Mouse (Mus musculus): ENCODE measurements around the gene Acadvl. TPM values are rescaled to one million over a fixed set of nuclear protein-coding genes. Genes with fewer than 3 reads are reported as not detected.

Gene Acadvl
- 131 and 140 TPM in 2 replicates for polyA plus RNA-seq (2015; fragmentation: Nextera tagmentation; extraction: Ambion mirVana)

DNA sequence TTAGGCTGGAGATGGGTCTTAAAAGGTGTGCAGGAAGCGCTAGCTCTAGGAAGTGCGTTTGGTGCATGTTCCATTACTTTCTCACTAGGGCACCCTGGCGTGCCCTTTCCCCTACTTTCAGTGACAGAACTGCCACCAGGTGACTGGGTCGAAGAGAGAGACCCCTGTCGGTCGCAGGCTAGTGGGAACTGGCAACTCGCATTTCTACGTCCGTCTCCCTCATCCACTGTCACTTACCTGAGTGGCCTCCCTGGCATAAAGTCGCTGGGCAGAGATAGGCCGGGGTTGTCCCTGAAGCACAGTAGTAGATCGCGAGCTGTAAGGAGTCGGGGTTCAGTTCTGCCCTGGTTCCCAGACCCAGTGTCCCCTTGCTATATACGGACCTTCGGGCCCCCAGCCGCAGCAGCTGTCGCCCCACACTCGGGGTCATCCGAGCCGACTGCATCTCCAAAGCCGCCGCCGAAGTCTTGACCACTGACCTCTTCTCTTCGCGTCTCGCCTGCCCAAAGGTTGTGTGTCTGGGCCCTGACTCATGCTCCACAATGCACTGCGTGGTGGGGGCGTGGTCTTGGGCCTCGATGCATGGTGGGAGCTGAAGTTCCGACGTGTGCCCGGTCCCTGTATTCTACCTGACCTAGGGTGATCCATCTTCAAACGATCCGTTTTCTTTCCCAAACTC lies at the start of gene Acadvl:
TSS of gene Acadvl (minus strand) at position 532 of the 679 bp plus-strand sequence.
- H3K27me3 ChIP-seq (replicated peaks): no peaks in the 10 kb centered on the region
- under 1% methylated on average over 35 of the region's 35 CpGs for WGBS
- H3K4me3 ChIP-seq: peak within 1 kb of the TSS; percentile 69
- H3K9ac ChIP-seq: peak within 1 kb of the TSS; percentile 90
- peaks cover 43% of the 10 kb centered on the region for H3K36me3 ChIP-seq
- no peaks in the 10 kb centered on the region for H3K9me3 ChIP-seq
- ATAC-seq (ENCODE audit: extremely low read depth, insufficient number of reproducible peaks, low FRiP score, low TSS enrichment): peak; percentile 70; the same call in 1 of the 2 replicates
- peak within 1 kb of the TSS; percentile 83 for H3K27ac ChIP-seq (replicated peaks)
- H3K4me1 ChIP-seq: peaks cover 53% of the 10 kb centered on the region
- peak within 1 kb of the TSS; percentile 80 for H3K4me2 ChIP-seq

DNA sequence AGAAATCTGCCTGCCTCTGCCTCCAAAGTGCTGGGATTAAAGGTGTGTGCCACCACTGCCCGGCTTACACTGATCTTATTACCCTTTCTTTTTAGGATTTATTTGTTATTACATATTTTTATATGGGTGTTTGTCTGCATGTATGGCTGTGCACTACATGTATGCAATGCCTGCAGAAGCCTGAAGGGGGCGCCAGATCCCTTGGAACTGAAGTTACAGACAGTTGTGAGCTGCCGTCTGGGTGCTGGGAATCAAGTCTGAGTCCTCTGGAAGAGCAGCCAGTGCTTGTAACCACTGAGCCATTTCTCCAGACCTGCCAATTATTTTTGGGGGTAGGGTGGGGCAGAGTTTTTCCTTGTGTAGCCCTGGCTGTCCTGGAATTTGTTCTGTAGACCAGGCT lies 47.8 kb upstream of the Acadvl start:
- H3K4me2 ChIP-seq: no peak overlapping the region
- no peaks in the 10 kb centered on the region for H3K9me3 ChIP-seq
- no peak overlapping the region for H3K27ac ChIP-seq (replicated peaks)
- ATAC-seq (ENCODE audit: extremely low read depth, insufficient number of reproducible peaks, low FRiP score, low TSS enrichment): no peak
- no peaks in the 10 kb centered on the region for H3K36me3 ChIP-seq
- H3K4me1 ChIP-seq: peaks cover 25% of the 10 kb centered on the region
- H3K27me3 ChIP-seq (replicated peaks): no peaks in the 10 kb centered on the region
- 61% methylated on average over 3 of the region's 3 CpGs for WGBS
- no peak overlapping the region for H3K9ac ChIP-seq
- H3K4me3 ChIP-seq: no peak overlapping the region

DNA sequence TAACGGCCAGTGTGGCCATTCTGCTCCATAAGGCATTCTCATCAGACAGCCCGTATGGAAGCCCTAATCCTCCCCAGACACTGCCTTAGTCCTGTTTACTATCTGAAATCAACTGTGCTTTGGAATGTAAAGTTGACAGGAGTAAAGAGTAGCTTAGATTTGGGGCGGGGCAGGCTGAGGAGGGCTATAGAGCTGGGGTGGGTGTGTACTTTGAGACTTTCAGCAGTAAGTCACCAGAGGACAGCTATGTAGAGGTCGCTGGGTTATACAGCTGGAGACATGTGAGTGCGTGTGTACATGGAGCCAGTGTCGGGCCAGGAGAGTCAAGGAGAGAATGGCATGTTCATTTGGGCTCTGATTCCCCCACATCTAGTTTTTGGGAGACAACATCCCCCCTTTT lies 44.7 kb upstream of the Acadvl start:
- peaks cover 4% of the 10 kb centered on the region for H3K27me3 ChIP-seq (replicated peaks)
- no peak overlapping the region for H3K9ac ChIP-seq
- 28% methylated on average over 6 of the region's 6 CpGs for WGBS
- no peaks in the 10 kb centered on the region for H3K36me3 ChIP-seq
- H3K9me3 ChIP-seq: no peaks in the 10 kb centered on the region
- H3K4me2 ChIP-seq: no peak overlapping the region
- H3K4me1 ChIP-seq: peaks cover 11% of the 10 kb centered on the region
- no peak for ATAC-seq (ENCODE audit: extremely low read depth, insufficient number of reproducible peaks, low FRiP score, low TSS enrichment)
- no peak overlapping the region for H3K4me3 ChIP-seq
- H3K27ac ChIP-seq (replicated peaks): no peak overlapping the region

DNA sequence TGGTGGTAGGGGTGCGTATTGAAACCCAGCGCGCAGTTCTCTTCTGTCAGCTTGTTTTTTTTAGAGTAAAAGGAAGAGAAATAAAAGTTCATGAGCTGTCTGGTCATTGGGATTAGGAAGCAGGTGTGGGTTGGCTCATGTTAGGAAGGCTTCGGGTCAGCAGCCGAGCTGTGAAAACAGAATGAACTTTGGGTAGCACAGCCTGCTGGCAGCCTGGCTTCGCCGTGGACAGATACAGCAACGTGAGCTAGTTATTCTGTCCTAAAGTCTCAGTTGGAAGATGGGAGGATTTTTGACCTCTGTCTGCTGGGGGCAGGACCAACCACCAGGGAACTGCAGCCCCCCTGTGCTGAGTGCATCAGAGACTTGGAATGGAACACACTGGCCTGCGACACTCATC lies 42.6 kb upstream of the Acadvl start:
- Histone ChIP-seq H3K27ac (replicated peaks) (no peak overlapping the region), H3K4me2 (no peak overlapping the region), H3K36me3 (no peaks in the 10 kb centered on the region), H3K9ac (no peak overlapping the region), H3K4me1 (peaks cover 11% of the 10 kb centered on the region), H3K4me3 (no peak overlapping the region), H3K27me3 (replicated peaks) (peaks cover 25% of the 10 kb centered on the region), H3K9me3 (no peaks in the 10 kb centered on the region)
- no peak for ATAC-seq (ENCODE audit: extremely low read depth, insufficient number of reproducible peaks, low FRiP score, low TSS enrichment)
- WGBS: 75% methylated on average over 9 of the region's 9 CpGs

DNA sequence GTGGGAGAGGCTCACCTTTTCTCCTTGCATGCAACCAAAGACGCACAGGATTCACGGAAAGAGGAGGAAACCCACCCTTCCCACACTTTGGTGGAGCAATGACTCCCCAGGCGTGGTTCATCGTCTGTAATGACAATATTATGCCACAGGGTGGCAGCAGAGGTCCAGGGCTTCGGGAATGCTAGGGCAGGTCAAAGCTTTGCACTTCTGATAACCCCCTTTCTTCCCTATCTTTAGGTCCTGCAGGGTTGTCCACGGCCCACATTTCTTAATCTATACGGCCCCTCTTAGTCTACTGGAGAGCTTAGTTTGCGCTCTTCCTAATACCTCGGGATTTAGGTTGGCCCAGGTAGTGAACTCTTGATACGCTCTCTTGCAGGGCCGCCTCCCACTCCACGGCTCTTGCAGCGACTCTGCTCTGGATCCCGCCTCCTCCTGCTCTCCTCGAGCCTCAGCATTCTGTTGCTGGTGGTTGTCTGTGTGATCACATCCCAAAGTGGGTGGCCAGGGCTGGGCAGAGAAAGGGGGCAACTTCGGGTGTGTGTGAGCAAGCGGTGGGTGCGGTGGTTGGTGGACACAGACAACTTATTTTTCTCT lies 40.5 kb upstream of the Acadvl start:
- no peak overlapping the region for H3K27ac ChIP-seq (replicated peaks)
- no peaks in the 10 kb centered on the region for H3K9me3 ChIP-seq
- H3K27me3 ChIP-seq (replicated peaks): peaks cover 34% of the 10 kb centered on the region
- 0 out of 2 replicates have a peak overlapping the region, but pooled peaks have one; percentile 6 for H3K9ac ChIP-seq
- no peak for ATAC-seq (ENCODE audit: extremely low read depth, insufficient number of reproducible peaks, low FRiP score, low TSS enrichment)
- peak overlapping the region; percentile 28 for H3K4me2 ChIP-seq
- H3K36me3 ChIP-seq: no peaks in the 10 kb centered on the region
- H3K4me1 ChIP-seq: peaks cover 11% of the 10 kb centered on the region
- H3K4me3 ChIP-seq: no peak overlapping the region
- WGBS: 23% methylated on average over 18 of the region's 18 CpGs

DNA sequence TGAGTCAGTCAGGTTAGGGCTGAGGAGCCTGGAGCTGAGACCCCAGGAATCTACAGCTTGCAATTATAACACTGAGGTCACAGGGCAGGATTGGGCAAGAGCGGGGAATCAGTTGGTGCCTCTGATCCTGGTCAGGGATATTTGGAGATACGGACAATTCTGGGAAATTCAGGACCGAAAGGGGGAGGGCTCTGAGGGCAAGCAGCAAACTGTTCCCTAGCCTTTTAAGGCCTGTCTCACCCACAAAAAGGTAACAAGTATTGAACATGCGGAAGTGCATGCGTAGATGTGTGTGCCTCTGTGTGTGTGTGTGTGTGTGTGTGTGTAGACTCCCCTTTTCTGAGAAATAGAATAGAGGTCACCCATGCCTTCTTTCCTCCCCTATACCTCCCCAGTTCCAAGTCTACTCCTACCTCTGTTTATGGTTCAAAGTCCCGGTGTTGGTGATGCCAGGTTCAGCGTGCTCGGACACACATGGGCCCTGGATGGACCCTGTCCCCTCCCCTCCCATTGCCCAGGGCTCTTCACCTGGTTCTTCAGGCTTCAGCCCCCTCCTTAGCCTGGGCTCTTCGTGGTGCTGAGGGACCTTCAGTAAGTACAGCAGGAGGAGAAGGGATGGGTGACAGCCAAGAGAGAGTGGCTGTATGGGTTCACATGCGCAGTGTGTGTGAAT lies 38.8 kb upstream of the Acadvl start, which contains the start of gene Asgr1:
TSS of gene Asgr1 (plus strand) at position 188 of the 673 bp plus-strand sequence.
- WGBS: 83% methylated on average over 10 of the region's 10 CpGs
- Histone ChIP-seq H3K27ac (replicated peaks) (no peak within 1 kb of the TSS), H3K4me3 (no peak within 1 kb of the TSS), H3K4me2 (no peak within 1 kb of the TSS), H3K36me3 (no peaks in the 10 kb centered on the region), H3K9me3 (no peaks in the 10 kb centered on the region), H3K9ac (no peak within 1 kb of the TSS), H3K27me3 (replicated peaks) (peaks cover 34% of the 10 kb centered on the region), H3K4me1 (0 out of 2 replicates have a peak, but pooled peaks cover 3% of the 10 kb centered on the region)
- no peak for ATAC-seq (ENCODE audit: extremely low read depth, insufficient number of reproducible peaks, low FRiP score, low TSS enrichment)

DNA sequence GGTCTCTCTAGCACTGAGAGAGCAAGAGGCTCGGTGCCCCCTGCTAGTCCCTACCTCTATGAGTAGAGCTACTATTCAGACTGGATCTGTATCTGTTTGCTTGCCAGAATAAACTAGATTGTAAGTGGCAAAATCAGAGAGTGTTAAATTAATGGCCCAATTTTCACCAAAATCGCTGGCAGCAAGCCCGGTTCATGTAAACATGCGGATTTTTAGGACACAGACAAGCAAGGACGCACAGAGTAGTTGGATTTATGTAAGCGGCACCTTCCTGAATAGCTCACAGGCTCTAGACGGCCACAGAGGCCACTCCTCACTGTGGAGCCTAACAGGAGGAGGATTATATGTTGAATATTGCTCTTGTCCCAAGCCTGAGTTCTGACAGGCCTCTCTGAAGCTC lies 37.9 kb upstream of the Acadvl start:
- Histone ChIP-seq H3K4me3 (no peak overlapping the region), H3K9ac (no peak overlapping the region), H3K36me3 (no peaks in the 10 kb centered on the region), H3K4me2 (no peak overlapping the region), H3K4me1 (0 out of 2 replicates have a peak, but pooled peaks cover 3% of the 10 kb centered on the region), H3K27ac (replicated peaks) (no peak overlapping the region), H3K9me3 (no peaks in the 10 kb centered on the region), H3K27me3 (replicated peaks) (peaks cover 34% of the 10 kb centered on the region)
- 65% methylated on average over 7 of the region's 7 CpGs for WGBS
- ATAC-seq (ENCODE audit: extremely low read depth, insufficient number of reproducible peaks, low FRiP score, low TSS enrichment): no peak

DNA sequence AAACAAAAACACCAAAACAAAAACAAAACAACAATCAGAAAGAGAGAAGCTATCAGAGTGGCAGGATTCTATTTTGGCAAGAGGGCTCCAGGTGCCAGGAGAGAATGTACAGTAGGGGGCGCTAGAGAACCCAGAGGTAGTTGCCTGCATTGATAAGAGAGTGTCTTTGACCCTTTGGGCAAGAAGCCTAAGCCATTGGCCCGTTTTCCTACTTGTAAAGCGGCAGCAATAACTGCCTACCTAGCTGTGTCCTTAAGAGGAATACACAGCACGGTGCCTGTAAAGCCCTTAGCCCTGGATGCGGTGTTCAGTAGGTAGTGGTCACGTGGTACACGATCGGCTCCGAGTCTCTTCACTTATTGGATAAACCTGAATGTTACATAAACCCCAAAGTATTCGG lies 34.6 kb upstream of the Acadvl start:
- Histone ChIP-seq H3K4me3 (no peak overlapping the region), H3K27me3 (replicated peaks) (peaks cover 29% of the 10 kb centered on the region), H3K36me3 (peaks cover 6% of the 10 kb centered on the region), H3K9me3 (no peaks in the 10 kb centered on the region), H3K9ac (no peak overlapping the region), H3K27ac (replicated peaks) (no peak overlapping the region), H3K4me1 (no peaks in the 10 kb centered on the region), H3K4me2 (no peak overlapping the region)
- no peak for ATAC-seq (ENCODE audit: extremely low read depth, insufficient number of reproducible peaks, low FRiP score, low TSS enrichment)
- 49% methylated on average over 10 of the region's 10 CpGs for WGBS

DNA sequence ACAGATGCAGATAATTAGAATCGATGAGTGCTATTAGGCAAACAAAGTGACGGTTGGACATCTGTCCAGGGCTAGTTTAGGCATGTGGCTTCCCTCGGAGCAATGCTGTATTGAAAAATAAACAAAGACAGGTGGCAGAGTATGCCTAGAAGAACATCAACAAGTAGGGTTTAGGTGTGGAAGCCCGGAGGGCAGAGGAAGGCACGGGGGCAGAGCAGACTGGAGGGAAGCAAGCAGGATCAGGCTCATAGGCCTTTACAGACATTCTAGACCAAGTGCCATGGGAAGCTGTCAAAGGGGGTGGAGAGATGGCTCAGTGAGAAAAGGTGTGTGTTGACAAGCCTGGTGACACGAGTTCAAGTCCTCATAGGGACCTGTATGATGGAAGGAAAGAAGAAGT lies 34.2 kb upstream of the Acadvl start:
- Histone ChIP-seq H3K9me3 (no peaks in the 10 kb centered on the region), H3K27me3 (replicated peaks) (peaks cover 24% of the 10 kb centered on the region), H3K4me2 (no peak overlapping the region), H3K27ac (replicated peaks) (no peak overlapping the region), H3K4me1 (no peaks in the 10 kb centered on the region), H3K4me3 (no peak overlapping the region), H3K9ac (no peak overlapping the region), H3K36me3 (peaks cover 10% of the 10 kb centered on the region)
- WGBS: 78% methylated on average over 6 of the region's 6 CpGs
- ATAC-seq (ENCODE audit: extremely low read depth, insufficient number of reproducible peaks, low FRiP score, low TSS enrichment): no peak

DNA sequence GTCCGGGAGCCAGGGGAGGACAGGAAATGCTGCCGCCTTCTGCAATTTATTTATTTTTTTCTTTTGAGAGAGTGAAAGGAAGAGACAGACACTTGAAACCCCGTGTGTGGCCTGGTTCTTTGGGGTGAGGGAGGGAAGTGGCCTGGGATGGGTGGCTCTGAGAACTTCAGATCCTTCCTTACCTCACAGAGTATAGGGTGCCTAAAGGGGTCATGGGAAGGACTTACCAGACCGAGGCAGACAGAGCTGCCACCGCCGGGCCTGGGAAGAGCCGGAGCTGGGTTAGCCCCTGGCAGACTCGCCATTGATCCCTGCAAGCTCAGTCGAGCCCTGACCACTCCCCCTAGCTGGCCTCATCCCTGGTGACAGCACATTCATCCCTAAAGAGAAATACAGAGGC lies 30.2 kb upstream of the Acadvl start:
- Histone ChIP-seq H3K9me3 (no peaks in the 10 kb centered on the region), H3K4me1 (no peaks in the 10 kb centered on the region), H3K27me3 (replicated peaks) (no peaks in the 10 kb centered on the region), H3K27ac (replicated peaks) (no peak overlapping the region), H3K4me2 (no peak overlapping the region), H3K9ac (no peak overlapping the region), H3K4me3 (no peak overlapping the region), H3K36me3 (peaks cover 46% of the 10 kb centered on the region)
- ATAC-seq (ENCODE audit: extremely low read depth, insufficient number of reproducible peaks, low FRiP score, low TSS enrichment): no peak
- 39% methylated on average over 9 of the region's 9 CpGs for WGBS

DNA sequence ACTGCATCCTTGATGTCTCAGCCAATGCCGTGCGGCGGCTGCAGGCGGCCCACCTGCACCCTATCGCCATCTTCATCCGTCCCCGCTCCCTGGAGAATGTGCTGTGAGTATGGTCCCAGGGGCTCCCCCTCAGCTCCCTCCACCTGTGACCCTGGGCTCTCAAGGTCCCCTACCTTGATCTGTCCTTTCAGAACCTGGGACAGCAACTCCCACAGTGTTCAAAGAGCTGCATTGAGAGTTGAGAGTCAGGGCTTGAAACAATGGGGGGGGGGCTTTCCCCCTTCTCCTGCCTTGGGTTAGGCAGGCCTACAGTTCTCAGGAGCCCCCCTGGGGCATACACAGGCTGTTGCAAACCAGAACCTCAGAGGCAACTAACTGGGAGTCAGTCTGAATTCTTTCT lies 28.5 kb upstream of the Acadvl start:
- WGBS: 79% methylated on average over 7 of the region's 7 CpGs
- Histone ChIP-seq H3K9ac (no peak overlapping the region), H3K4me1 (no peaks in the 10 kb centered on the region), H3K27ac (replicated peaks) (no peak overlapping the region), H3K36me3 (peaks cover 61% of the 10 kb centered on the region), H3K4me3 (no peak overlapping the region), H3K9me3 (no peaks in the 10 kb centered on the region), H3K27me3 (replicated peaks) (no peaks in the 10 kb centered on the region), H3K4me2 (no peak overlapping the region)
- ATAC-seq (ENCODE audit: extremely low read depth, insufficient number of reproducible peaks, low FRiP score, low TSS enrichment): no peak

All from heart, embryonic 13.5 days (tissue).